Mouse (Mus musculus) layer of hippocampus, postnatal 14 days (tissue): ENCODE data around the gene Rorc. TPM values are rescaled to one million over a fixed set of nuclear protein-coding genes. Genes with fewer than 3 reads are reported as not detected.

Experiments
- DNase-seq, 2 experiments: peaks; one replicate each; pipeline ENCODE4 v3.0.0; 2021 to 2022; ENCODE audit warnings: low spot score in 2 of 2, mixed read lengths in 1 of 2
- long read RNA-seq, 2 experiments: library from polyadenylated mRNA; stranded (forward); transcript quantifications; one replicate each; pipeline ENCODE4 v2.0.0; 2021
- total RNA-seq, 2 experiments: library from RNA; stranded (reverse); gene quantifications; 2 replicates each; pipeline ENCODE4 v1.2.3; 2021

The Rorc gene
- under 1 TPM; 0.29 to 0.88 TPM for total RNA-seq
- long read RNA-seq, experiment 1: 0 reads
- long read RNA-seq, experiment 2, partial matches to known transcripts: 0 of 2 reads
- long read RNA-seq, experiment 2, other reads (novel, unspliced or antisense): 0 of 2 reads

GRCm38 (mm10) chr3:94372641-94373040, at the start of gene Rorc:
TSS of gene Rorc (plus strand) at chr3:94372794.
- DNase-seq: no peak

DNA sequence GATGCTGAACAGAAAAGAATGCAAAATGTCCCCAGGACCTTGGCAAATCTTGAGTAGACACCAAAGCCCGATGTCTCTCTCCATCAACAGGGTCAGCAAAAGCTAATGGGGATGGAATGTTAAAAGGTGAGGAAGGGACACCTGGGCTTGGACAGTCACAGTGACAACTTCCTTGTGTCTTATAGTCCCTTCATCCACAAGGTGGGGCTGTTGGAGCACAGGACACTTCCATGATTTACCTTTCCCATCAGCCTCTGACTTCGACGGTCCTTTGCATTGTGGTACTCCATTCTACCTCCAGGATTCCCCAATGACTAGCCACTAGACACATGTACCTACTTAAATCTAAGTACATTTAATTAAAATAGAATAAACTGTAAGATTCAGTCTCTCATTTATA, 43.9 kb upstream of the Rorc start:
- no peak for DNase-seq

DNA sequence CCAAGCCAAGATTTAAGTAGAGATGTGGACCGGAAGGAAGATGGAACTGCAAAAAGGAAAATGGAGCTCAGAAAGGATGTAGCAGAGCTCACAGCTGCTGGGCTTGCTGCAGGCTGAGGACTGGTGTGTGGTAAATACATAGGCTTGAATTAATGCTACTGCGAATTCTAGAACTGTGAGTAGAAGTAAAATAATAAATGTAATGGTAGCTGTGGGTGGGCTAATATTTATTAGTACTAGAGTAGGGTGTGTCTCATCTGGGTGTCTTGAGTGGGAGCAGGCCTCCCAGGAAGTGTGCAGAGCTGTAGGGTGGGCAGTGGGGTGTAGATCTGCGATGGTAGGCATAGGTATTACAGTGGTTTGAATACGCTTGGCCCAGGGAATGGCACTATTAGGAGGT, 38.2 kb upstream of the Rorc start:
- no peak for DNase-seq

DNA sequence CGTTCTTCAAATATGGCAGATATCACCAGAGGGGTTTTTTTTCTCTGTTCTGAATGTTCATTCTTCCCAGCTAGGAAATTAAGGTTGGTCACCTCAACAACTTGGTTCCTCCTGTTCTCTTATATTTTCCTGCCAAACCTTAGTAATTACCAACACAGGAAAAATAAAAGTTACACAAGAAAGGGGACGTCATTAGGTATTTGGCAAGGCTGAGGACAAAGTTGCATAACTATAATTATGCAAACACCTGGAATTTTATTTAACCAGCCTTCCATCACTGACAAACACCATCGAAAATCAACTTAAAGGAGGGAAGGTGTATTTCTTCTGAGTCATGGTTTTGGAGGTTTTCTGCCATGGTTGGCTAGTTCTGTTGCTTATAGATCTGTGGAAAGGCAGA, 34.1 kb upstream of the Rorc start:
- DNase-seq: no peak

- no peak for DNase-seq
These were observed 30.6 kb upstream of the Rorc start, which contains the start of gene Them5 for GRCm38 (mm10) chr3:94341959-94342422. TSS of gene Them5 (plus strand) at chr3:94342099.

GRCm38 (mm10) chr3:94342552-94342951, 30.0 kb upstream of the Rorc start:
- no peak for DNase-seq

GRCm38 (mm10) chr3:94344182-94344581, 28.4 kb upstream of the Rorc start:
- no peak for DNase-seq

GRCm38 (mm10) chr3:94344897-94345296, 27.7 kb upstream of the Rorc start:
- DNase-seq: no peak

- DNase-seq: no peak
These were observed 24.4 kb upstream of the Rorc start for GRCm38 (mm10) chr3:94348146-94348545.

GRCm38 (mm10) chr3:94360812-94361211, 11.8 kb upstream of the Rorc start:
- peak; percentile 50 to 68 for DNase-seq

DNA sequence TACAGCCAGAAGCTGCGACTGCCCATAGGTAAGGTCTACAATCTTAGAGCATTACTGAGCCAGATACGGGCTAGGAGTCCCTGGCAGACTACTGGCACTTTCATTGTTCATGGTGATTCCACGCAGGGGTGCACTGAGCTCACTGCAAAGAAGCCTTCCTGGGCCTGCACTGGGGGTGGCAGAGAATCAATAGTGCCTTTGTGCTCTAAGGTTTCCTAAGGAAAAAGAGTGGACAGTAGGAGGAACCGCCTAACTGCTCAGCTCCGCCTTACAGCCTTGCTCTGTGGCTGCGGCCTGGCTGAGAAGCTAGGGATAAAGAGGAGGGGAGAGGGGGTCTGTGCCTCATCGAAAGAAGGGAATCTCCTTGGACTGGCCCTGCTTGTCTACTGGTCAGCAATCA, 10.5 kb upstream of the Rorc start, which contains the start of gene C2cd4d:
TSS of gene C2cd4d (plus strand) at position 301 of the 400 bp plus-strand sequence.
- no peak for DNase-seq

GRCm38 (mm10) chr3:94363291-94364153, 9.1 kb upstream of the Rorc start:
- DNase-seq: peak in 1 of 2 experiments; percentile 50

DNA sequence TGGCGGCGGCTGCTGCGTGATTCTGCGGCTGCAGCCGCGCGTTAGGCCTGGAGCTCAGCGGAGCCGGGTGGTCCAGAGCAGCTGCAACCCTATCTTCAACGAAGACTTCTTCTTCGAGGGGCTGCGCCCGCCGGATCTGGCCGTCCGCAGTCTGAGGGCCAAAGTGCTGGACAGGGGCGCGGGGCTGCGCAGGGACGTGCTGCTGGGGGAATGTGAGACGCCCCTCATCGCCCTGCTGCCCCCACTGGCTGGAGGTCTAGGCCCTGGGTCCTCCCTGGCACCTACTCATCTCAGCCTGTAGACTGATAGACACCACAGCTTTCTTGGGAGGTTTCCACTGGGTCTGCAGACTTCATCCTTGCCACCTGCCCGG, 8.5 kb upstream of the Rorc start:
- DNase-seq: no peak

DNA sequence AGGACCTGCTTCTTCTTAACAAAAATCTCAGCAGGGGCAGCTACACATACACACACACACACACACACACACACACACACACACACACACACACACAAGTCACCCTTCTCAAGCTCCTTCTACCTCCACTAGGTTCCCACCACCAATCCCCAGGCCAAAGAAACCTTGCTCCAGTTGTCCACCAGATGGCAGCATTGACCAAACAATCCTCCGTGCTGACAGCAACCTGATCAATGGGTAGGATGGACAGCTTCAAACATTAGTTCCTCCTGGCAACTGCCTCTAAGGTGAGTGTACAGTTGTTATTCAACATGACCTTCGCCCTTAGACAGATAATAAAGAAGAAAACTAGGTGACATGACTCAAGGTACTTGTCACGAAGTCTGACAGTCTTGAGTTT, 5.8 kb upstream of the Rorc start:
- DNase-seq: peak; percentile 84 to 92

GRCm38 (mm10) chr3:94367511-94367910, 5.1 kb upstream of the Rorc start:
- DNase-seq: no peak

DNA sequence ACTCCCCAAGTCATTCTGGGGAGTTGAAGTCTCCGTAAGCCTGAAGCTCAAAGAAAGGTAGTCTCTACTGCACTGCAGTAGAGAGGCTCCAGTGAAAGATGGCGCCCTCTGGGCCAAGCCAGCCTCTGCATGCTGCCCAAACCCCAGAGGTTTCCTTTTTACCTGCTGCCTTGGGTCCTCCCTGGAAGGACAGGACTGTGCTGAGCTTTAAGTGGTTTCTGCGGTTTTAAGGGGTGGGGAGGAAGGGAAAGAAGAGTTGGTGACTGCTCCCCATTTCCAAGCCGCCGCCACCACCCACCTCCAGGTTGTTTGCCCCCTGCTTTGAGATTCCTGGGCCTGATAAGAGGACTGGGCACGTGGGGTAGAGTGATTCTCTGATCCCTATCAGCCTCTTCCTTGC, 4.0 kb upstream of the Rorc start:
- no peak for DNase-seq

DNA sequence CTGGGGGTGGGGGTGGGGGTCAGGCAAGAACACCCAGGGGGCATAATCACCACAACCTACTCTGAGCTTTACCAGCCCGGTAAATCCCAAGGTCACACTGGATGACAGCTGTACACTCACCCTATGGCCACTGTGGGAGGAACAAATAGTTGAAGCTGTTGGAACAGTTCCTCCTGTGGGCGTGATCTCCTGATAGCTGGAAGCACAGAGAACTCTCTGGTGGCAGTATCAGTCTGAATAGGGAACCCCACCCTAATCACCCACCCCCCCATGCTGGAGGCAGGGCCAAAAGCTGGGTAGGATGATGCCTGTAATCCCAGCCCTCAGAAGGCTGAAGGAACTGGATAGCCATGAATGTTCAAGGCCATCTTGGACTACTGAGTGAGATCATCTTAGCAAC, 2.9 kb upstream of the Rorc start:
- no peak for DNase-seq

DNA sequence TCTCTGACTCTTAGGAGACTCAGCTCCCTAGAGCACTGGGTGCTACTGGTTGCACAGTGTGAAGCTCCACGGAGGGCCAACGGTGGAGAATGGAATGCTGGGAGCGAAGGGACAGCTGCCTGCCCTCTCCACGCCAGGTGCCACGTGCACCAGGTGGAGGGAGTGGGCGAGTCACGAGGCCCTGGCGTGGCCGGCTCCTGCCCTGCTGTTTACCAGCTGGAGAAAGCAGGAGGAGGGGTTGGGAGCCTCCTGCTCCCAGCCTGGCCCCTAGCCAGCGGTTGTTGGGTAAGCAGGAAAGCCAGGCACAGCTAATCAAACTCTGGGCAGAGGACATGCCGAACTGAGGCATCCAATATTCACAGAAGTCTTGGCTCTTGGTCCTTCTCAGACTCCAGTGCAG, 957 bp upstream of the Rorc start:
- peak; percentile 54 to 55 for DNase-seq

GRCm38 (mm10) chr3:94372038-94372437, 556 bp upstream of the Rorc start:
- DNase-seq: no peak

DNA sequence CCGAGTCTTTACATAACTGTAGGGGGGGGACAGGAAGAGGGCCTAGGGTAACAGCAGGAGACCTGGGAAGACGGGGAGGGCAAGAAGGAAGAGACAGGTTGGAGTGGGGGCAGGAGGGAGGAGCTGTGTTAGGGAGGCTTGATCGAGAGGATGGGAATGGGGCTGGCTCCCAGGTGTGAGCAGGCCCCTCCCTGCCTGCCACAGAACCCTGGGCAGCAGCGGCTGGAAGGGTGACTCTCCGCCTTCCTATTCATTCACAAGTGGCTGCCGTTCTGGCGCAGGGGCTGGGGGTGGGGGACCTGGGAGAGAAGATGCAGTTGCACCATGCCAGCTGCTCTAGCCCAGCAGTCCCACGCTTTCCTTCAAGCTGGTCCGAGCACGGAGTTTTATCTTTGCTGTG, 496 bp downstream of the Rorc start:
- DNase-seq: no peak

- no peak for DNase-seq
These were observed 1.0 kb downstream of the Rorc start for GRCm38 (mm10) chr3:94373597-94374011.

DNA sequence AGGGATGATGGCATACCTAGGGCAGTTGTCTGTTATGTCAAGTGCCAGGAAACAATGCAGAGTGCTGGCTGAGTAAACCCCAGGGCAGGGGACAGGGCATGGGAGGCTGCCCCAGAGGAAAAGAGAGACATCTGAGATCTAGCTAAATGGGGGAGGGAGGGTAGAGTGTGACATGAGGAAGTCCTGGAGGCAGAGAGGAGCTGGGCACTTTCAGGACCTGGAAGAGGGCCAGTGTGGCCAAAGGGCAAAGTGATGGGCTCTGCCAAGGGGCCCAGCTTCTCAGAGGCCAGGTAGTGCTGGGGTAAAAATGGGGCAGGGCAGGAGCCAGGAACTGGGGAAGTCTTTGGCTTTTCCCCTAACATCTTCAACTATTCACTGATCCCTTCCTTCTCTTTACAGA, 2.0 kb downstream of the Rorc start:
- DNase-seq: no peak

GRCm38 (mm10) chr3:94375146-94375545, 2.6 kb downstream of the Rorc start:
- DNase-seq: no peak
